Mouse (Mus musculus): ENCODE results near the gene Hamp2. TPM values are rescaled to one million over a fixed set of nuclear protein-coding genes. Genes with fewer than 3 reads are reported as not detected.
A peak's percentile ranks its signal among the peaks of the same experiment; 100 is the strongest.
"Not testable (repeated sequence)": the region's sequence is repeated elsewhere in the genome, so short reads cannot be mapped to it uniquely, and the experiment has no call there.

Gene Hamp2
- total RNA-seq (2021) = not detected
- long read RNA-seq, experiment 1 = 0 reads
- long read RNA-seq, experiment 2 = 0 reads

- DNase-seq = not testable (repeated sequence)
These were observed at the start of gene Hamp2 for GRCm38 (mm10) chr7:30924581-30924980. Gene Hamp2, minus strand, starts transcription at chr7:30924681.

GRCm38 (mm10) chr7:30973501-30974289 lies 49.2 kb upstream of the Hamp2 start, which contains the start of gene Fam187b:
Gene Fam187b, plus strand, starts transcription at chr7:30973790.
- DNase-seq = peak; percentile 88

DNA sequence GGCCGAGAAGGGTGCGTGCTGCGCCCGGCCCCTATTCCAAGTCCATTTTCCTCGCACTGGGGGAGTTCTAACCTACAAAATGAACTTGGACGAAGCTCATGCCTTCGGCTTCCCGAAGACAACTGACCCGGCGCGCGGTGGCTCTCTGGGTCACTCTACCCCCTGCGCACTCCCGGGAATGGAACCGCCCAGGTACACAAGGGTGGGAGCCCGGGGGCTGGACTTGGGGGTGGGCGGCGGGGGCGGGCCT lies 48.7 kb upstream of the Hamp2 start, which contains the start of gene Lsr:
Gene Lsr (minus strand): TSS at position 214 of the 250 bp plus-strand sequence.
- DNase-seq = no peak

DNA sequence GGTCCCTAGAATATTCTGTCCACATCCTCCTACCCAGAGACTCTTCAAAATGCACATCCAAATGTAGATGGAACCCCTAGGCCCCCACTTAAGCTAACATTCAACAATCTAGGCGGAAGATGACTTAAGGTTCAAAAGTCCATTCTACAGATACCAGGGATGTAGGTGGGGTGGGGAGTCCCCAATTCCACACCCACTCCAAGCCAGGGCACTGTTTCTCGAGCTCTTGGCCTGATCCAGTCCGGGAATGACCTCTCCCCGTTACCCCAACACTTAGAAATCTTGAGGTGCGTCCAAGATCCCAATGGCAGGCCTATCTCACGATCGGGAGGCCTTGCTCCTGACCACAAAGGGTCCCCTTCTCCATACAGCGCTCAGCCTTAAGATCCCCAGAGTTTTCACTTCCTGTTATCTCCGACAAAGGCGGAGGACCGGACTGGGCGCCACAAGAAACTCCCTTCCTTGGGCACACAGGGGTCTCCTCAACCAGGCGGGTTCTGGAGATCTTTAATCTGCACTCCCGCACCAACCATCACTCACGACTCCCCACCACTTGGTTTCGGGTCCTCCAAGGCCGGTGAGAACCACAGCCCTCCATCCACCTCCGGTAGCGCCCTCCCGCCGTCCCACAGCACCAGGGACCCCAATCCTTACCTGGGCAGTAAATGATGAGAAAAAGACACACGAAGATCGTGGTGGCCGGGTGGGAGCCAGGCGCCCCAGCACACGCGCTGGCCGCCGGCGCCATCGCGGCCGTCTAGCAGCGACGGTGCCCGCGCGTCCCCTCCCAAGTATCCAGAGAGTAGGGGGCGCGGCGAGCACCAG lies 48.2 kb upstream of the Hamp2 start:
- no peak for DNase-seq

DNA sequence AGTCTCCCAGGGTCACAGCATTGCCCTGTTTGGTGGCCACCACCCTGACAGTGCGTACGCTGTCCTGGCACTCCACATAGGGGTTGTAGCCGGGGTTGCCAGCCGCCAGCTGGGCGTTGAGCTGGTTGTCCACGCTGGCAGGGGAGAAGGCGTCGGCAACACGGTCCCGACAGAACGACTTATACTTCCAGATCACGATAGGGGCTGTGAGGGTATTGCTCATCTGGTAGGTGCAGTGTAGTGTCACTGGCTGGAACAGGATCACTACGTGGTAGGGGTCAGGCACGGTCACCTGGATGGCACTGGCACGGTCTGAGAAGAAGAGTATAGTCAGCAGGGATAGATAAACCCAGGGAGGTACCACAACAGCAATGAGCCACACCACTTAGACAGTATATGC lies 47.4 kb upstream of the Hamp2 start:
- DNase-seq = no peak

DNA sequence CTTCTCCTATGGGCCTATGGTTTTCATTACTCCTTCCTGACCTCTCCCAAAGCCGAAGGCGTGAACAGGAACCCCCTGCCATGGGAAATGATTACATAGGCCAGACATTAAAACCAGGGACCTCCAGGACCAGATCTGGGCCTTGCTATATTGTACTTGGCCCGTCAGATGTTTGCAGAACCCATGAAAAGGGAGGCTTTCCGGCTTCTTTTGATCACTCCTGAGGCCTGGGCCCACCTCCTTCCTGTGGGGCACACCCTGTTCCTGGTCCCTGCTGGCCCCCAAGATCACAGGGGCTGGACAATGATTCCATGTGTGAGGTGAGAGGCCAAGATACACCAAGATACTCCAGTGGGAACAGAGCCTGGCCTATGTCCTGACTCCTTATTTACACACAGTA lies 44.7 kb upstream of the Hamp2 start:
- no peak for DNase-seq

DNA sequence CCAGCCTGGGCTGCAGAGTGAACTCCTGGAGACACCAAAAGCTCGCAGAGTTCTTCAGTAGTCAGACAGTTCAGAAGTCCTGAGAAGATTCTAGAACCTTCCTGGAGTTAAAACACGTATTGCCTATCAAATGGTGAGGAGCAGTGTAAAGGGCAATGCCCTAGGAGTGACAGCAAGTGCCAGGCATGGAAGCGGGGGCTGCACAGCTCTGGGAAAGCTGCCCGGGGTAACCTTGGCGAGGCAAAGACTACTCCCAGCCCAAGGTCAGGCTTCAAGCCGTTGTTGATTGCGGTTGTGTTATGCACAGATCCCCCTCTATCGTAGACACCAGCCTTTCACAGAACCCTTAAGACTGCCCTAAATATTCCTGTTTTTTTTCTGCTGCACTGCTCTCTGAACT lies 44.1 kb upstream of the Hamp2 start:
- no peak for DNase-seq

GRCm38 (mm10) chr7:30966657-30967056 lies 42.2 kb upstream of the Hamp2 start:
- DNase-seq = no peak

DNA sequence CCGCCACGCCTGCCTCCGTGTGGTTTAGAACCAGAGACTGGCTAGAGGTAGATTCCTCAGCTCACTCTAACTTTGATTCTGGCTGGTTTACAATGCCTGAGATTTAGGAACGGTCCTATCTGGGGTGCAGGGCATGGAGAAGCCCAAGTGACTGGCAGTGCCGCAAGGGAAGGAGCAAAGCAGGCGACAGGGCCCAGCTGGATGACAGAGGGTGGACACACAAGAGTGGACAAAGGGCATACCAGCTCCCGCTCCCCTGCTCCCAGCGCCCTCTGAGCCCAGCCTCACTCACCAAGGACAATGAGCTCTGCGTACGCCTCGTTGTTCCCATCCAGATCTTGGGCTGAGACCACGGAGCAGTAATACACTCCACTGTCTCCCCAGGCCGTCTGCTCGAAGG lies 41.2 kb upstream of the Hamp2 start:
- DNase-seq = no peak

DNA sequence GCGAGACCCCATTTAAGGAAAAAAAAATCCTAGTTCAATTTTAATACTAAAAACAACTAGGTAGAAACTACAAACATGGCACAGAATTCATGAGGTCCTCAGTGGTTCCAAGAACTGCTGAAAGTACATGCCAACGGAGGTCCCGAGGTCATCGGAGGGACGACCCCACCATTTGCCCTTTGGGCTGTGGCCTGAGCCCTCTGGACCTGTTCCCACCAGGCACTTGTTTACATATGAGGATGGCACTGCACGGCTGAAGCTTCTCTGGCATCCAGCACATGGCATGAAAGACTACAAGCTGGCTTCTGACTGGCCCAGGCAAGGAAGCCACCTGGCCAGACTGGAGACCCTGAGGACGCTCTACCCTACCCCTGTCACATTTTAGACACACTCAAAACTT lies 39.9 kb upstream of the Hamp2 start:
- no peak for DNase-seq

DNA sequence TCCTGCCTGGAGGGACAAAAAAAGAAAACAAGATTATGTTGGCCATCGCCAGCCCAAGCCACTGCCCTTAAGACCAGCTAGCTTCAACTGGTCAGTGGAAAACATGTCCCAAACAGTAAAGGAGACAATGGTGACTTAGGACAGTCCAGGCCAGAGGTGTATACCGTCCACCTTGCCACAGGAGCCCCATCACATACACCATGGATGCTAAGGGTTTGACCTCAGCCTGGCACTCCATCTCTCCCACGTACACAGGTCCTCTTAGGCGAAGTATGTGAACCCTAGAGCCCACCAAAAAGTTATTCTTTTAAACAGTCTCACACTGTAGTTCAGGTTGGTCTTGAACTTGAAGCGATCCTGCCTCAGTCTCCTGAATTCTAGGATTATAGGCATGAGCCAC lies 38.4 kb upstream of the Hamp2 start:
- DNase-seq = no peak

- no peak for DNase-seq
These were observed 35.4 kb upstream of the Hamp2 start for GRCm38 (mm10) chr7:30959786-30960349.

- no peak for DNase-seq
These were observed 34.5 kb upstream of the Hamp2 start for GRCm38 (mm10) chr7:30958866-30959487.

DNA sequence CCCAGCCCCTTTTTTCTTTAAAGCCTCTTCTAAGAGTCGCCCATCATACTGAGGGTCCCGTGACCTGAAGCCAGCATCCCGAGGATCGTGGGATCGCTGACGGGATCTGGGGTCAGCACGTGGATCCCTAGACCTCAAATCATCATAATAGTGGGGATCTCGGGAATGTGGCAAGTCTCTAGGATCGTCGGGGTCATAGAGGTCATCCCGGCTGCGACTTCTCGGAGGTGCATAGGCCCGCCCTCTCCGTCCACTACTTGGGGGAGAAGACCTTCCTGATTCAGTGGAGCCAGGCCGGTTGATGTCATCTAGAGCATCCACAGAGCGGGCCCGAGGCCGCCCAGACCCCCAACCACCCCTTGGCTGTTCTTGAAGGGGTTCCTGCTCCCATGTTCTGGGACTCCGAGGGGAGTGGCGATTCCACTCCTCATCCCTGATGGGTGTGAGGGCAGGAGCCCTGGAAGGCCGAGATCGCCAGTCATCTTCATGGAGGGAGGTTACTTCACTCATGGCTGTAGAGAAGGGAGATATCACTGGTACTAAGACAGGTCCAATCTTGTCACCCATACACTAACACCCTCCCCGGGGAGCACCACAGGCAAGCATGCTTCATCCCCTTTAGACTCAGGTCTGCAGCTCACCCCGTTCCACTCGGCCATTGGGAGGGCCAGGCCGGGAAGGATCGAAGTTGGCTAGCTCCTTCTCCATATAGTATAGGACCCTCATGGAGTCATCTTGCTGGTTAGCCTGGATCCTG lies 33.8 kb upstream of the Hamp2 start:
- DNase-seq = no peak

DNA sequence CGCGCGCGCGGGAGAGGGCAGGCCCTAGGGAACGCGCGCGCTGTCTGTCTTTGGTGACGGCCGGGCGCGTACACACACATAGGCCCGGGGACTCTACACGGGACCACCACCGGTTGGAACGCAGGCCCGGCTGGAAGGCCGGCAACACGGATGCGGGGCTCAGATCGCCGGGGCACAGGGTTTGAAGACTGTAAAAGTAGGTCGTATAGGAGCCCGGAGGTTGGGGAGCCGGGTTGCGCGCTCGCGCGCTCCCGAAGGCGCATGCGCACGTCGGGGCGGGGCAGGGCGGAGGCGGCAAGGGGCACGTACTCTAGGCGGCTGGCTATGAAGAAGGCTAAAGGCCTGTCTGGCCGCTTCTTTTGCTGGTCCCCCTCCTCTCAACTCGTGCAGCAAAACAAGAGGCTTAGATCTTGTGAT lies 32.9 kb upstream of the Hamp2 start:
- peak; percentile 94 for DNase-seq

- DNase-seq = peak; percentile 81
These were observed 32.4 kb upstream of the Hamp2 start, which contains the start of gene Usf2 for GRCm38 (mm10) chr7:30956756-30957366. Gene Usf2, minus strand, starts transcription at chr7:30956803.

DNA sequence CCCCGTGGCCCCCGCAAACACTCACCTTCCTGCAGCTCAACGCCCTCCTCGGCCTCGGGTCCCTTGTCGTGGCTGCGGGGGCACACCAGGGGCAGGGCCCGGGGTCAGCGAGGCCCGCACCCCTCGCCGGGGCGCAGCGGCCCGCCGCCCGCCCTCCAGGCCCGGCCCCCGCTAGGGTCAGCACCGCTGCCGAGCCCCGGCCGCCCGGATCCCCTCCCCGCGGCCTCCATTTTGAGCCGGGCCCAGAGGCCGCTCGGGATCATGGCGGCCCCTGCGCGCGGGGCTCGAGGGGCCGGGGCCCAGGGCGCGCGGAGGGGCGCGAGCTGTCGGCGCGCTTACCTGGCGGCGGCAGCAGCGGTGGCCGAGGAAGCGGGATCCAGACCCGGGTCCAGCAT lies 31.9 kb upstream of the Hamp2 start:
- DNase-seq = no peak

GRCm38 (mm10) chr7:30955584-30956356 lies 31.3 kb upstream of the Hamp2 start:
- peak; percentile 94 for DNase-seq

GRCm38 (mm10) chr7:30954971-30955520 lies 30.6 kb upstream of the Hamp2 start:
- no peak for DNase-seq

- no peak for DNase-seq
These were observed 29.6 kb upstream of the Hamp2 start for GRCm38 (mm10) chr7:30954036-30954435.

All from gastrocnemius, postnatal 10 days (tissue).